ENCODE assay signal across 15 mouse cellular contexts in the genomic region with DNA sequence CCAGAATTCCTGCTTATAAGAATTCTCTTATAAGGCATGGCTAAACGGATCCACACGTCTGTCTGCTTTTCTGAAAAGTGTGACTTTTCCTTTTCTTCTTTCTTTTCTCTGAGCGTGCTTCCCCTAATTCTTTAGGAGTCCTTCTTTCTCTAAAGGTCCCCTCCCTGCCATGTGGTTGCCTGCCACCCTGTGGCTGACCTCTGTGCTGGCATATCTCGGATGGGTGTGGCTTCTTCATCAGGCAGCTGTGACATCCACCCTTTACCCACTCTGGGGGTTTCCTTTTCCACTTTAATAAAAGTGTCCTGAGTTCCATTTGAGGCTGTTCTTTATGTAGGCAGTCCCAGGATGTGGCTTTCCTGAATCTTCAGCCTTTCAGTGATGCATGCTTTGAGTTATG.
DNase-seq lines count a peak whose midpoint lies in the region; ATAC-seq and TF ChIP-seq lines count a peak whose summit lies in the region.
"Had no signal": no experiment of that assay in that cellular context is flagged by ENCODE, and none has a peak within 500 bp of the region (broad histone marks: within the 10 kb centered on the region; RNA-seq: fewer than 3 reads in every experiment).

No protein-coding gene starts in this region.

- no peak overlapping the region for H3K27ac ChIP-seq in layer of hippocampus, adult 2 months
- H3K27ac ChIP-seq: embryonic facial prominence, embryonic 12.5 days; forebrain, embryonic 15.5 days; hindbrain, embryonic 14.5 days; limb, embryonic 15.5 days had no signal

- peak; percentile 74 to 75; a peak in 3 of 4 replicates for ATAC-seq in hematopoietic stem cell, adult 5-6 weeks (replicated peaks in 1 of 2; ENCODE audit: insufficient read depth in 1 of 2, low FRiP score in 2 of 2, low TSS enrichment in 1 of 2, low read depth in 1 of 2, poor library complexity in 2 of 2, severe bottlenecking in 2 of 2)
- ATAC-seq: forebrain, embryonic 15.5 days; midbrain, embryonic 16.5 days had no signal

- H3K4me3 ChIP-seq in layer of hippocampus, adult 2 months: no peak overlapping the region
- H3K4me3 ChIP-seq: embryonic facial prominence, embryonic 12.5 days; forebrain, embryonic 15.5 days; limb, embryonic 15.5 days had no signal

- no peak for DNase-seq in layer of hippocampus, adult 2 months (ENCODE audit: low spot score in 2 of 2)
- DNase-seq in layer of hippocampus, adult 9-11 months: no peak
- DNase-seq in 3T3-L1 (ENCODE audit: low read depth, low spot score) (peak; percentile 50), A20 (ENCODE audit: low read depth, low spot score) (peak; percentile 17)
- no peak for DNase-seq in natural killer cell, adult 2 months (ENCODE audit: low spot score in 2 of 2)
- no peak for DNase-seq in frontal cortex, adult 2 months (ENCODE audit: extremely low spot score in 1 of 2, low spot score in 1 of 2)
- DNase-seq: adrenal gland, adult 2 months; cerebellum, adult 18-20 months; kidney, postnatal 25 days had no signal

- peak; percentile 19; the same call in 1 of the 2 replicates for TF ChIP-seq CTCF in layer of hippocampus, adult 2 months (conservative IDR thresholded peaks at IDR 0.05)

Comparison
In these comparisons a context has a peak if more than half of its experiments do, and no peak if none do; other contexts are left out.
1. DNase-seq: peak in 3T3-L1 (single experiment) and A20 (single experiment); none in layer of hippocampus, adult 2 months (0 of 2), layer of hippocampus, adult 9-11 months (single experiment), natural killer cell, adult 2 months (0 of 2) and frontal cortex, adult 2 months (0 of 2).